Mouse (Mus musculus) bone marrow macrophage, adult 2 months (primary cell): Measurements from ENCODE around the gene Tox4.

Experiments
- CTCF ChIP-seq: IDR thresholded peaks from 2 replicates; pipeline ENCODE4 v1.5.1; 2012; ENCODE audit warnings: low read depth, mild to moderate bottlenecking, low read length, moderate library complexity
- POLR2A ChIP-seq: IDR thresholded peaks from 2 replicates; pipeline ENCODE4 v1.6.1; 2012; ENCODE audit warnings: mild to moderate bottlenecking, low read depth, low read length, borderline replicate concordance

DNA sequence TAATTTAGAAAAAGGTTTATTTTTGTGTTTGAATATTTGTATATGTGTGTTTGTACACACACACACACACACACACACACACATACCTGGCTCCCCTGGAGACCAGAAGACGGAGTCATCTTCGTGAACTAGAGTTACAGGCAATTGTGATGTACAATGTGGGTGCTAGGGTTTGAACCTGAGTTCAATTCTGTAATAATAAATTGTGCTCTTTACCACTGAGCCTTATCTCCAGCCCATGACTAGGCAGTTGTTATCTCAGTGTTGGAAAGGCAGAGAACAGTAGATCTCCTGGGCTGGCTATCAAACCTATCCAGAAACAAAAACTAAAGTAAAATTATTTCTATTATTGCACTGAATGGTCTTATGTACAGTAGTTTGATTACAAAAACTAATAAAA lies 27.2 kb downstream of the Tox4 start:
- TF ChIP-seq CTCF, result no peak
- TF ChIP-seq POLR2A, result no peak
